Mouse (Mus musculus) small intestine, adult 2 months (tissue): ENCODE data around the gene Abcd1.

ENCODE experiments used
- CTCF ChIP-seq: fragments of 200-500 bp; IDR thresholded peaks from 2 replicates; pipeline ENCODE4 v1.5.1; 2012; ENCODE audit warnings: low read depth, mild to moderate bottlenecking, control low read depth, inconsistent platforms, low read length, moderate library complexity, mixed read lengths; ENCODE audit not compliant: insufficient replicate concordance, insufficient read length; ENCODE audit errors: extremely low read depth
- POLR2A ChIP-seq: fragments of 200-500 bp; IDR thresholded peaks from 2 replicates; pipeline ENCODE4 v1.6.1; 2012; ENCODE audit warnings: low read depth, mild to moderate bottlenecking, control low read depth, inconsistent platforms, low read length, moderate library complexity

DNA sequence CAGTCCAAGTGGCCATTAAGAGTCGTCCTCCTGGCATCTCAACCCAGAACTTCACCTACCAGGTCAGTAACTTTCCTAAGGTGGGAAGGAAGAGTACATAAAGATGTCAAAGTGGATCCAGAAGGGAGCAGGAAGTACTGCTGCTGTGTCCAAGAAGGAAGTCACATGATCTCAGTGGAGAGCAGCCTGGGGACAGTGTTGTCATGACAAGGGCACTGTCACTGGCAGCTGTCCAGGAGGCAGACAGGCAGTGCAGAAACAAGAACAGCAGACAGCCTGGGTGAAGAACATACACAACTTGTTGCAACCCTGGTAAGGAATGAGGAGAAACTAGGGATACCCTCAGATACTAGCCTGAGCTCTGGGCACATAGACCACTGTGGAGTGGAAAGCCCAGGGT, 48.9 kb downstream of the Abcd1 start:
- TF ChIP-seq POLR2A: no peak
- no peak for TF ChIP-seq CTCF
